ENCODE assay signal across 8 mouse cellular contexts in the genomic region with DNA sequence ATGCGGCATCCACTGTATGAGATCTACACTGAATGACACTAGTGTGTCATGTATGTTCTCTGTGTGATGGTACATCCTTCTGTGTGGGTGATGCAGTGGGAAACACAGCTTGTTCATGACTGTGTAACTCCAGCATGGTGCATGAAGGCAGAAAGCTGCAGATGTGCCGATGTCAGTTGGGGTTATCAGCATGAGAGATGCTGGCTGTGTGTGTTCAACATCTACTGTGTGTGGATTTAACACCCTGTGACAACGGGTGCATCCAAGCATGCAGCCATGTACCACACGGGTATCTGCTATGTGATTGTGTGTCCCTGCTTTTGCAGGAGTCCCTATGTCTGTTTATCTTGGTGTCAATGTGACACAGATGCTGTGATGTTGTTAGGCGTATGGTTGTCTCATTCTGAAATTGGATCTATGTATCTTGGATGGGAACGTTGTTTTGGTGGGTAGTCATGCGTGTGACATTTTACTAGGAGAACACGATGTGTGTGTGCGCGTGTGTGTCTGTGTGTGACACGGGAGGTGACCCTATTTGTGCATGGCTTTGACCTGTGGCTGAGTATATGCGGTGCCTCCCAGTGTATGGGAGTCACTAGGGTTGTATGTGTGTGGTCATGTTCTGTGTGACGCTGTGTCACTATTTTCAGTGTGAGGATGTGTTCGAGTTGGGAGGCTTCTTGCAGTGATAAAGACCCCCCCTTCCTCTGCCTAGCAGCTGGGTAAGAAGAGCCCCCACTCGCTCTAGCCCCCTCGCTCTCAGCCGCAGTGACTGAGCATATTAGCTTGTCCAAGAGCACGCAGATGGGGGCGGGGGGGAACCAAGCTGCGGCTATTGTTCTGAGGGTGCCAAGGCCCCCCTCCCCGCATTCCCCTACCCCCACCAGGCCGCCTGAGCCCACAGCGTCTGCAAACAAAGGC. TPM values are rescaled to one million over a fixed set of nuclear protein-coding genes. Genes with fewer than 3 reads are reported as not detected.
DNase-seq lines count a peak whose midpoint lies in the region; ATAC-seq and TF ChIP-seq lines count a peak whose summit lies in the region.

No protein-coding gene starts in this region.

- no peak overlapping the region for H3K9ac ChIP-seq in liver, embryonic 11.5 days (ENCODE audit: low read depth, low read length)
- peak overlapping the region; percentile 49; the same call in 1 of the 2 replicates for H3K9ac ChIP-seq in embryonic facial prominence, embryonic 13.5 days
- H3K9ac ChIP-seq in neural tube, embryonic 15.5 days (replicated peaks) = peak overlapping the region; percentile 99

- H3K4me2 ChIP-seq in liver, embryonic 11.5 days = peak overlapping the region; percentile 73
- peak overlapping the region; percentile 81 for H3K4me2 ChIP-seq in embryonic facial prominence, embryonic 13.5 days
- peak overlapping the region; percentile 90 for H3K4me2 ChIP-seq in neural tube, embryonic 15.5 days

- H3K36me3 ChIP-seq in liver, embryonic 11.5 days (ENCODE audit: control insufficient read depth, insufficient read depth, low read length) = no peaks in the 10 kb centered on the region
- H3K36me3 ChIP-seq in embryonic facial prominence, embryonic 13.5 days = no peaks in the 10 kb centered on the region
- H3K36me3 ChIP-seq in limb, embryonic 10.5 days = no peaks in the 10 kb centered on the region
- peaks cover 13% of the 10 kb centered on the region; the same call in 1 of the 2 replicates for H3K36me3 ChIP-seq in neural tube, embryonic 15.5 days

- peaks cover 18% of the 10 kb centered on the region for H3K4me1 ChIP-seq in liver, embryonic 11.5 days (replicated peaks; ENCODE audit: control insufficient read depth, insufficient read depth, low read length)
- H3K4me1 ChIP-seq in embryonic facial prominence, embryonic 13.5 days = peaks cover 17% of the 10 kb centered on the region
- H3K4me1 ChIP-seq in limb, embryonic 10.5 days = peaks cover 30% of the 10 kb centered on the region
- H3K4me1 ChIP-seq in neural tube, embryonic 15.5 days = peaks cover 34% of the 10 kb centered on the region
- no peaks in the 10 kb centered on the region for H3K4me1 ChIP-seq in lung, adult 2 months (ENCODE audit: control insufficient read depth, insufficient read depth, low read length)

- no peak overlapping the region for H3K27ac ChIP-seq in liver, embryonic 11.5 days (ENCODE audit: low read depth, low read length)
- no peak overlapping the region for H3K27ac ChIP-seq in embryonic facial prominence, embryonic 13.5 days
- H3K27ac ChIP-seq in limb, embryonic 10.5 days = peak overlapping the region; percentile 26; the same call in 1 of the 2 replicates
- H3K27ac ChIP-seq in neural tube, embryonic 15.5 days (replicated peaks) = peak overlapping the region; percentile 96

- TF ChIP-seq POLR2A in lung, adult 2 months (IDR thresholded peaks at IDR 0.05; ENCODE audit: borderline replicate concordance, extremely low read depth, low read depth, low read length) = no peak

- TF ChIP-seq CTCF in lung, adult 2 months (IDR thresholded peaks at IDR 0.05; ENCODE audit: insufficient read depth, low read length) = no peak

- ATAC-seq in liver, embryonic 11.5 days (replicated peaks; ENCODE audit: low FRiP score) = no peak
- no peak for ATAC-seq in embryonic facial prominence, embryonic 13.5 days (ENCODE audit: insufficient number of reproducible peaks, insufficient read depth, low FRiP score, low TSS enrichment, low read depth)
- ATAC-seq in neural tube, embryonic 15.5 days (ENCODE audit: low FRiP score) = peak; percentile 63
- ATAC-seq in CD4-positive, CD25-positive, alpha-beta regulatory T cell, adult 4 months = no peak

- no peak for DNase-seq in liver, embryonic 11.5 days (ENCODE audit: low spot score)
- DNase-seq in liver = no peak
- no peak for DNase-seq in limb, embryonic 10.5 days (ENCODE audit: low spot score)
- DNase-seq in thymus, postnatal 4 days = no peak
- DNase-seq in lung, adult 2 months = no peak

- no peaks in the 10 kb centered on the region for H3K9me3 ChIP-seq in liver, embryonic 11.5 days (ENCODE audit: control insufficient read depth, low read length)
- no peaks in the 10 kb centered on the region for H3K9me3 ChIP-seq in embryonic facial prominence, embryonic 13.5 days
- H3K9me3 ChIP-seq in limb, embryonic 10.5 days (replicated peaks) = no peaks in the 10 kb centered on the region
- no peaks in the 10 kb centered on the region for H3K9me3 ChIP-seq in neural tube, embryonic 15.5 days (replicated peaks)

- H3K4me3 ChIP-seq in liver, embryonic 11.5 days (ENCODE audit: low read depth, low read length) = peak overlapping the region; percentile 47
- peak overlapping the region; percentile 45 for H3K4me3 ChIP-seq in embryonic facial prominence, embryonic 13.5 days
- peak overlapping the region; percentile 55 for H3K4me3 ChIP-seq in limb, embryonic 10.5 days
- H3K4me3 ChIP-seq in neural tube, embryonic 15.5 days (replicated peaks) = peak overlapping the region; percentile 85
- H3K4me3 ChIP-seq in lung, adult 2 months (replicated peaks; ENCODE audit: extremely low read depth, low read depth, low read length) = no peak overlapping the region

- 23% methylated on average over 23 of the region's 23 CpGs for WGBS in liver, embryonic 11.5 days
- WGBS in embryonic facial prominence, embryonic 13.5 days = 19% methylated on average over 23 of the region's 23 CpGs
- WGBS in limb, embryonic 10.5 days = 26% methylated on average over 23 of the region's 23 CpGs
- 12% methylated on average over 23 of the region's 23 CpGs for WGBS in neural tube, embryonic 15.5 days
- WGBS in lung, adult 2 months = 22% methylated on average over 23 of the region's 23 CpGs

- H3K27me3 ChIP-seq in liver, embryonic 11.5 days (replicated peaks; ENCODE audit: control insufficient read depth, insufficient read depth, low read length) = peaks cover 61% of the 10 kb centered on the region
- peaks cover 91% of the 10 kb centered on the region for H3K27me3 ChIP-seq in embryonic facial prominence, embryonic 13.5 days
- H3K27me3 ChIP-seq in limb, embryonic 10.5 days (ENCODE audit: low read depth, poor library complexity, severe bottlenecking) = peaks cover 91% of the 10 kb centered on the region
- 0 out of 2 replicates have a peak, but pooled peaks cover 4% of the 10 kb centered on the region for H3K27me3 ChIP-seq in neural tube, embryonic 15.5 days (replicated peaks)

RNA-seq across cellular contexts. Expression of a gene that starts 0.9 kb away (rescaled TPM):
- 0.14 and 0.29 TPM in 2 replicates for polyA plus RNA-seq in liver, embryonic 11.5 days (2014; fragmentation: Nextera tagmentation; extraction: Ambion mirVana)
- 1.4 and 1.6 TPM in 2 replicates for polyA plus RNA-seq in embryonic facial prominence, embryonic 13.5 days (2015; fragmentation: Nextera tagmentation; extraction: Ambion mirVana)
- polyA plus RNA-seq in limb, embryonic 10.5 days (2016; fragmentation: Nextera tagmentation; extraction: Ambion mirVana) = 0.09 and 0.16 TPM in 2 replicates
- 60.7 and 74.7 TPM in 2 replicates for polyA plus RNA-seq in neural tube, embryonic 15.5 days (2015; fragmentation: Nextera tagmentation; extraction: Ambion mirVana)
- polyA plus RNA-seq in CD4-positive, CD25-positive, alpha-beta regulatory T cell, adult 4 months (2017; shearing (Covaris generic)) = 1 to 10 TPM; 1.2 to 1.3 TPM
- 0.34 and 0.41 TPM in 2 replicates for polyA plus RNA-seq in lung, adult 2 months (2012; rRNA removed)

RNA-seq across cellular contexts. Expression of a gene that starts 10.5 kb away (rescaled TPM):
- 0.22 and 0.49 TPM in 2 replicates for polyA plus RNA-seq in liver, embryonic 11.5 days (2014; fragmentation: Nextera tagmentation; extraction: Ambion mirVana)
- 0.36 and 0.39 TPM in 2 replicates for polyA plus RNA-seq in embryonic facial prominence, embryonic 13.5 days (2015; fragmentation: Nextera tagmentation; extraction: Ambion mirVana)
- polyA plus RNA-seq in limb, embryonic 10.5 days (2016; fragmentation: Nextera tagmentation; extraction: Ambion mirVana) = 0.44 and 0.58 TPM in 2 replicates
- 3.0 and 3.8 TPM in 2 replicates for polyA plus RNA-seq in neural tube, embryonic 15.5 days (2015; fragmentation: Nextera tagmentation; extraction: Ambion mirVana)
- not detected for polyA plus RNA-seq in CD4-positive, CD25-positive, alpha-beta regulatory T cell, adult 4 months (2017; shearing (Covaris generic))
- polyA plus RNA-seq in lung, adult 2 months (2012; rRNA removed) = not detected in 2 replicates

RNA-seq across cellular contexts. Expression of a gene that starts 27.9 kb away (rescaled TPM):
- 11.5 and 12.7 TPM in 2 replicates for polyA plus RNA-seq in liver, embryonic 11.5 days (2014; fragmentation: Nextera tagmentation; extraction: Ambion mirVana)
- 15.9 and 22.7 TPM in 2 replicates for polyA plus RNA-seq in embryonic facial prominence, embryonic 13.5 days (2015; fragmentation: Nextera tagmentation; extraction: Ambion mirVana)
- 6.4 and 8.2 TPM in 2 replicates for polyA plus RNA-seq in limb, embryonic 10.5 days (2016; fragmentation: Nextera tagmentation; extraction: Ambion mirVana)
- polyA plus RNA-seq in neural tube, embryonic 15.5 days (2015; fragmentation: Nextera tagmentation; extraction: Ambion mirVana) = 5.2 and 7.3 TPM in 2 replicates
- polyA plus RNA-seq in CD4-positive, CD25-positive, alpha-beta regulatory T cell, adult 4 months (2017; shearing (Covaris generic)) = 10 to 100 TPM; 25.7 to 29.7 TPM
- polyA plus RNA-seq in lung, adult 2 months (2012; rRNA removed) = 19.6 and 26.7 TPM in 2 replicates

RNA-seq across cellular contexts. Expression of a gene that starts 32.9 kb away (rescaled TPM):
- polyA plus RNA-seq in liver, embryonic 11.5 days (2014; fragmentation: Nextera tagmentation; extraction: Ambion mirVana) = not detected in 2 replicates
- polyA plus RNA-seq in embryonic facial prominence, embryonic 13.5 days (2015; fragmentation: Nextera tagmentation; extraction: Ambion mirVana) = not detected in 2 replicates
- polyA plus RNA-seq in limb, embryonic 10.5 days (2016; fragmentation: Nextera tagmentation; extraction: Ambion mirVana) = not detected in 2 replicates
- polyA plus RNA-seq in neural tube, embryonic 15.5 days (2015; fragmentation: Nextera tagmentation; extraction: Ambion mirVana) = not detected in 2 replicates
- not detected for polyA plus RNA-seq in CD4-positive, CD25-positive, alpha-beta regulatory T cell, adult 4 months (2017; shearing (Covaris generic))
- not detected in 2 replicates for polyA plus RNA-seq in lung, adult 2 months (2012; rRNA removed)

RNA-seq across cellular contexts. Expression of a gene that starts 33.1 kb away (rescaled TPM):
- polyA plus RNA-seq in liver, embryonic 11.5 days (2014; fragmentation: Nextera tagmentation; extraction: Ambion mirVana) = 1,398 and 1,409 TPM in 2 replicates
- 888 and 1,010 TPM in 2 replicates for polyA plus RNA-seq in embryonic facial prominence, embryonic 13.5 days (2015; fragmentation: Nextera tagmentation; extraction: Ambion mirVana)
- polyA plus RNA-seq in limb, embryonic 10.5 days (2016; fragmentation: Nextera tagmentation; extraction: Ambion mirVana) = 1,175 and 1,260 TPM in 2 replicates
- polyA plus RNA-seq in neural tube, embryonic 15.5 days (2015; fragmentation: Nextera tagmentation; extraction: Ambion mirVana) = 930 and 1,070 TPM in 2 replicates
- polyA plus RNA-seq in CD4-positive, CD25-positive, alpha-beta regulatory T cell, adult 4 months (2017; shearing (Covaris generic)) = 100 to 1,000 TPM; 213 to 298 TPM
- 93.2 and 117 TPM in 2 replicates for polyA plus RNA-seq in lung, adult 2 months (2012; rRNA removed)

Comparison
In these comparisons a context has a peak if more than half of its experiments do, and no peak if none do; other contexts are left out.
1. H3K27ac ChIP-seq: peak in limb, embryonic 10.5 days (single experiment) and neural tube, embryonic 15.5 days (single experiment); none in liver, embryonic 11.5 days (single experiment) and embryonic facial prominence, embryonic 13.5 days (single experiment).
2. RNA of a gene that starts 0.9 kb away (polyA plus RNA-seq): 60.7 to 74.7 TPM in neural tube, embryonic 15.5 days; 1.4 to 1.6 TPM in embryonic facial prominence, embryonic 13.5 days, 1.2 to 1.3 TPM in CD4-positive, CD25-positive, alpha-beta regulatory T cell, adult 4 months, 0.34 to 0.41 TPM in lung, adult 2 months, 0.14 to 0.29 TPM in liver, embryonic 11.5 days and 0.09 to 0.16 TPM in limb, embryonic 10.5 days; every median in the first group is over 10 times any median in the second.
3. Peak in every context shown above with its lines, with median percentiles within 50 percentile points of each other: H3K4me2 ChIP-seq.